Mouse (Mus musculus) myocyte (in vitro differentiated cells): ENCODE results near the gene Myo16.

Source experiments
- CEBPB ChIP-seq: IDR thresholded peaks from 2 replicates; pipeline ENCODE4 v1.6.1; 2011; ENCODE audit warnings: mild to moderate bottlenecking, moderate library complexity; ENCODE audit not compliant: poor library complexity, insufficient read depth, severe bottlenecking
- E2F4 ChIP-seq: IDR thresholded peaks from one replicate; pipeline ENCODE4 v1.6.1; 2011; ENCODE audit warnings: mild to moderate bottlenecking, control low read depth, moderate library complexity; ENCODE audit not compliant: insufficient read depth
- MAX ChIP-seq: IDR thresholded peaks from one replicate; pipeline ENCODE4 v1.6.1; 2011; ENCODE audit warnings: low read depth, mild to moderate bottlenecking, control low read depth
- MYOG ChIP-seq, 3 experiments: IDR thresholded peaks; one replicate each; pipeline ENCODE4 v1.6.1; 2011; ENCODE audit warnings: control low read depth in 2 of 3, low read depth in 2 of 3, mild to moderate bottlenecking in 2 of 3; ENCODE audit not compliant: insufficient read length in 2 of 3, control insufficient read depth in 1 of 3, insufficient read depth in 1 of 3
- POLR2A ChIP-seq: IDR thresholded peaks from one replicate; pipeline ENCODE4 v1.6.1; 2011; ENCODE audit warnings: low read depth, mild to moderate bottlenecking, control low read depth, moderate library complexity; ENCODE audit not compliant: insufficient read length
- POLR2AphosphoS2 ChIP-seq: IDR thresholded peaks from one replicate; pipeline ENCODE4 v1.6.1; 2011; ENCODE audit warnings: low read depth, control low read depth; ENCODE audit not compliant: insufficient read length
- TCF12 ChIP-seq: IDR thresholded peaks from one replicate; pipeline ENCODE4 v1.6.1; 2011; ENCODE audit warnings: mild to moderate bottlenecking, control low read depth; ENCODE audit not compliant: poor library complexity, insufficient read depth, severe bottlenecking
- TCF3 ChIP-seq: IDR thresholded peaks from one replicate; pipeline ENCODE4 v1.6.1; 2011; ENCODE audit warnings: low read depth, control low read depth; ENCODE audit not compliant: insufficient read length
- USF1 ChIP-seq: IDR thresholded peaks from one replicate; pipeline ENCODE4 v1.6.1; 2011; ENCODE audit warnings: low read depth, mild to moderate bottlenecking, control low read depth, moderate library complexity

GRCm38 (mm10) chr8:10559479-10559878 lies 405.8 kb downstream of the Myo16 start:
- no peak for TF ChIP-seq POLR2A
- no peak for TF ChIP-seq MAX
- no peak for TF ChIP-seq E2F4
- TF ChIP-seq CEBPB: no peak
- no peak for TF ChIP-seq POLR2AphosphoS2
- no peak for TF ChIP-seq MYOG (IDR thresholded peaks at IDR 0.05; ENCODE audit: control insufficient read depth in 1 of 3, insufficient read depth in 1 of 3, insufficient read length in 2 of 3, low read depth in 2 of 3)
- TF ChIP-seq TCF12: no peak
- no peak for TF ChIP-seq TCF3
- no peak for TF ChIP-seq USF1
